Mouse (Mus musculus): ENCODE measurements around the gene Keap1.

- TF ChIP-seq CTCF (IDR thresholded peaks at IDR 0.05; ENCODE audit: control insufficient read depth, insufficient read depth, insufficient read length): no peak
- no peak for TF ChIP-seq USF1 (IDR thresholded peaks at IDR 0.05; ENCODE audit: low read depth)
- TF ChIP-seq MAX (IDR thresholded peaks at IDR 0.05): no peak
- TF ChIP-seq MYOG (IDR thresholded peaks at IDR 0.05; ENCODE audit: control insufficient read depth, extremely low read depth, insufficient read length): no peak
- TF ChIP-seq CEBPB (IDR thresholded peaks at IDR 0.05; ENCODE audit: low read depth): no peak
Measured at GRCm38 (mm10) chr9:21273520-21274228, 34.5 kb upstream of the Keap1 start.

All from C2C12 (cell line).